Mouse (Mus musculus): Measurements from ENCODE around the gene Slc15a1. TPM values are rescaled to one million over a fixed set of nuclear protein-coding genes. Genes with fewer than 3 reads are reported as not detected.

Slc15a1 gene
- total RNA-seq, 2 experiments from 2014 or later, result not detected

DNA sequence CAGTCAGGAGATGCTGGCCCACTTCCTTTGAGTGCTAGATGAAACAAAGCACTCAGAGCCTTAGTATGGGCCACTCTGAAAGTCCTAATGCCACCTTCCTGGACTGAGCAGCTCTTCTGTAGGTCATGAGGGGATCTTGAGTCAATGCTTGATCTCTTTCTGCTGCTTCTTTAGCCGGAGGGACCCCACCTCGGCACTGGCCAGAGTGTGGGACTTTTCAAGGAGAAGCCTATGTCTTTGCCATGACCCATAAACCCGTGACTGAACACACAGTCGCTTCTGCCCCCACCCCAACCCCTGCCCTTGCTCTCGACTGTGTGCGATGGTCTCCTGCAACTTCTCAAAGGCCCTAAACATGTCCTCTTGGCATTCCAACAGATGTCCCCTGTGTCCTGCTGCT lies 52.8 kb downstream of the Slc15a1 start:
- DNase-seq (ENCODE audit: low spot score), result no peak

DNA sequence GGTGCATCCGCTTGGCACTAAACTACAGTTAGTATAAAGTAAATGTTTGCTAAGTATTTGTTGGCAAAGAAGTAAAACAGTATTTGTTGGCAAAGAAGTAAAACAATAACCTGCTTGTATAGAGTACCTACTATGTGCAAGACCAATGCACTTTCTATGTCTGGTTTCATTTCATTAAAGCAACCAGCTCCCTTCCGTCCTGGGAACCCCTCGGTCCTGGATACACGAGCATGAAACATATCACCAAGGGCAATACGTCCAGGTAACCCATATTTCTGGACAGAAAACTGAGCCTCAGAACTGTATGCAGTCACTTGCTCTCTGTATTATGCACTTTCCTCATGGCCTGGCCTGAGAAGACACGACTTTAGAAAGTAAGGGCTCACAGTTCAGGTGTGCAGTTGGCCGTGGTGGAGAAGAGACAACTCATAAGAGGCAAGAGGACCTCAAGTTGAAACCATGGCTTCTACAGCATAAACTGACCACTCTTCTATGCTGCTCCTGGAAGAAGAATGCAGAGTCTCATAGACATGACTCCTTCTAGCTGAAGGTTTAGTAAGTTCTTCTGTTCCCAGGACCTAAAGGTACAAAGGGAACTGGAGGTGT lies 53.5 kb downstream of the Slc15a1 start:
- no peak for DNase-seq (ENCODE audit: low spot score)

DNA sequence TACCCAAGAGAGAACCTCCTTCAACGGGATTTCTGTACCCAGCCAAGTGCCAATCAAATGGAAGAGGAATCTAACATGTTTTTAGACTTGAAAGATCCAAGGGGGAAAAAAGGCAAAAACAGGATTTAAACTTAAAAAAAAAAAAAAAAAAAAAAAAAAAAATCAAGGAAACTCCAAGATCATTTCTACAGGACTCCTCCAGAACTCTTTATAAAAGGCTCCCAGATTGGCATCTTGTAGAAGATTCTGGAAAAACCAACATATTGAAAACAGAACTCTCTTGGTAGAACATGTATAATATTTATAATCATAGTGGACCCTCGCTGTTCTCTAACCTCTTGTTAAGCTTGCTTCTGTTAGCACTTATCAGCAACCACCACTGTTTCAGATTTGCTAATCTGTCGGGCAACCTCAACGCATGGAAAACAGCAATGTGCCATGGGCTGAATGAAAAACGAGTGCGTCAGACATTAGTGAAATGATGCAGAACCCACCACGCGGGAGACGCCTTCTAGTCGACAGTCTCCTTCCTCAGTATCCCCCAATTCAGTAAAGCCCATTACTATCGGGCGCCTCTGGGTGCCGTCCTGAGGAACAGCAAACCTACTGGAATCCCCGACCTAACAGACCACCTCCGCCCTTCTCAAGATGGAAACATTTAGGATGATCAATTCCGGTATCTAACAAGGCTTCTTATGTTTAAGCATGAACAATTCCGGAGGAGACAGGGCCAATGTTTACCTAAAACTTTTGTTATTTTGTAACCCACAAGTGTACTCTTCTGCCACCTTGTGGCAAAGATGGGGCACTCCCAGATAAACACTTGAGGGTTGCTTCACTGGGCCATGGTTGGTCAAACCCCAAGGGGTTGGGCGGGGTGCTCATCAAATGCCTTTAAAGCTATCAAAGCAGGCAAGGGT lies 54.3 kb downstream of the Slc15a1 start:
- peak; percentile 72 for DNase-seq (ENCODE audit: low spot score)

DNA sequence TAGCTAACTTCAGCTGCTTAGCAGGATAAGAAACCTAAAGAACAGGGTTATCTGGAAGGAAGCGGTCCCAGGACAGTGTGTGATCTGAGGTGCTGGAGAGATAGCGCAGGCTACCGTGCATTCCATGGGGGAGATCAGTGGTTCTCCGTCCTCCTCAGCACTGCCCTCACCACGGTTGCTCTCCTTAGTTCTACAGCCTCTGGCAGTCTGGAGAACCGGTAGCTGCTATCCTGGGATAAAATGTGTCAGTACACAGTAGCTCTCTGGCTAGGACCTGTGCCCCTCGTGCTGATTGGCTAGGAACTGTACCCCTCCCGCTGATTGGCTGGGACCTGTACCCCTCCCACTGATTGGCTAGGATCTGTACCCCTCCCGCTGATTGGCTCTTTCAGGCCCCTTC lies 58.1 kb downstream of the Slc15a1 start:
- no peak for DNase-seq (ENCODE audit: low spot score)

DNA sequence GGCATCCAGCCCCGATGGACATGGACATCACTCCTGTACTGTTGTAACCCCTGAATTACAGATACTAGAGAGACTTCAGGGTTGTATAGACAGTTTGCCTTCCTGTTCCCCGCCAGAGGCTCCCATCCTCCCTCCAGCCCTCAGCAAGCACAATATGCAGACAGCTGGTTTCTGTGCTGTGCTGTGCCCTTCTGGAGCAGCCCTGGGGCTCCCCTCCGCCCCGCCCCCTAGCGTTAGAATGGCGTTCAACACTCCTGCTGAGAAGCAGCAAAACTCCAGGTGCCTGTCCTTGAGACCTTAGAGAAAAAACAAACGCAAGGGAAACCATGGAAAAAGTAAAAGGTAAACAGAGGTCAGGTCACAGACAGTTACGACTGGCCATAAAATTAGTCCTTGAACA lies 59.9 kb downstream of the Slc15a1 start:
- peak; percentile 44 for DNase-seq (ENCODE audit: low spot score)

DNA sequence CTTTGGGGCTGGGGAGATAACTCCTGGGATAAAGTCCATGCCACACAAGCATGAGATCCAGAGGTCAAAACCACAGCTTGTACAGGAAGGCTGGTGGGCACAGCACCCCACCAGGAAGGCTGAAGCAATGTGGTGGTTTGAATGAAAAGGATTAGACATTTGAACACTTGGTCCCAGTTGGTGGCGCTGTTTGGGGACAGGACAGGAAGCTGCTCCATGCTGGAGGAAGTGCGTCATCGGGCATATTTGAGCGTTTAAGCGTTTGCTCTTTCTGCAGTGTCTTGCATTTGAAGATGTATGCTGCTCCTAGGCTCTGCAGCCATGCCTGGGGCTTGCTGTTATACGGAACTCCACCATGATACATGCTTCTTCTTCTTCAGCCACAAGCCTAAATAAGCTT lies 64.2 kb downstream of the Slc15a1 start:
- DNase-seq (ENCODE audit: low spot score), result no peak

DNA sequence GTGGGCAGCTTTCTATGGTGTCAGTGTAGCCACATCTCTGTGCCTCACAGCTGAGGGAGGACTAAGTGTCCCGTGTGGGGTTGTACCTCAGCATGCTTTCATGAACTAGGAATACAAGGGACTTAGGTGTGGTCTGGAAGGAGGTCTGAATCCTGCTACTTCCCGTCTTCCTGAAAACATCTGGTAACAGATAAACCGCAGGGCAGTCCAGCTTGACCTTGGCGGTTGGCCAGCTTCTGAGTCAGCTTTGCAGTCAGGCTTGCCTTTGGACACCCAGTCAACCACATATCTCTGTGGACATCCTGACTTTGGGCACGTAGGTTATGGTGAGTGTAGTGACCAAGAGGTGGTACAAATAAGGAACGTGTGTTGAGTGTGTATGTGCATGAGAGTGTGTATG lies 68.0 kb downstream of the Slc15a1 start:
- DNase-seq (ENCODE audit: low spot score), result peak; percentile 68

DNA sequence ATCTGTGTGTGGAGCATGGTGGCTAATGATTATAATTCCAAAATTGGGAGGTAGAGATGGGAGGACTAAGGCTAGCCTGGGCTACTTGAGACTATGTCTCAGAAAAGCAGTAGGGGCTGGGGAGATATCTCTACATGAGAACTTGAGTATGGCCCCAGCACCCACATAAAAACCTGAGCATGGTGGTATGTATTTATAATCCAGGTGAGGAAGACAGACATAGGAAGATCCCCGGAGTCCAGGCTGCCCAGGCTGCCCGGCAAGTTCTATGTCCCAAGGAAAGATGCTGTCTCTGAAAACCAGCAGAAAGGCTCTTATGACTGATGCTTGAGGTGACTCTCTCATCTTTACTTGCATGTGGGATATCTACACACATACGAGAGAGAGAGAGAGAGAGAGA lies 68.6 kb downstream of the Slc15a1 start:
- DNase-seq (ENCODE audit: low spot score), result no peak

DNA sequence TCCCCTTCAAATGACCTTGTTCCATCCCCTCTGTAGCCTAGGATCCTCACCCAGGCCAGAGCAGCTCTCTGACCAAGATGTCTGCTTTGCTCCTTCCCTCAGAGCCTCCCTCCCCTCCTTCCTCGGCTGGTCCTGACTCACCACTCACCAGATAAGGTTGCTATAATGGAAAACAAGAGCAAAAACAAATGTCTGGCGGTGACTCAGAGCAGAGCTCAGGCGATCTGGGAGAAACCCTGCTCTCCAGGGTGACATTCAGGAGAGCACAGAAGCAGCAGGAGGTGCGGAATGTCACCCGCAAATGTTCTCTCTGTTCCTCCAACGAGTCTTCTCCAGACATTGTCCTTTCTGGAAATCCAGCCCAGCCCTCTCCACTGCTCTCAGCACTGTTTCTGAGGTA lies 69.3 kb downstream of the Slc15a1 start:
- DNase-seq (ENCODE audit: low spot score), result peak; percentile 23

DNA sequence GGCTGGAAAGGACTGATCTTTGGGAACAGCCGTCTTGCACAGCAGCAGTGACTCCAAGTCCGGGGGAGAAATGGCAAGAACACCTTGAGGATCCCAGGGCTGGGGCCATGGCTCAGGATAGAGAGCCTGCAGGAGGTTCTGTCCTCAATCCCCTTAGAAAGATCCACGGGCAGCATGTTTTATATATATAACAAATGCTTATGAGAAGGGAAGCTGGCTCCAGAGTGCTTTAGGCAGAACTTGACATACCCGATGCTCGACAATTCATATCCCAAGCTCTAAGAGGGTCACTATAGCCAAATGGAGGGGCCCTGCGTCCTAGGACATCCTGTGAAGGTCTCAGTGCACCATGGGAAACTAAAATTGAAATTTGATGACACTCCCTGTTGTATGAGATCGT lies 73.8 kb downstream of the Slc15a1 start:
- DNase-seq (ENCODE audit: low spot score), result no peak

DNA sequence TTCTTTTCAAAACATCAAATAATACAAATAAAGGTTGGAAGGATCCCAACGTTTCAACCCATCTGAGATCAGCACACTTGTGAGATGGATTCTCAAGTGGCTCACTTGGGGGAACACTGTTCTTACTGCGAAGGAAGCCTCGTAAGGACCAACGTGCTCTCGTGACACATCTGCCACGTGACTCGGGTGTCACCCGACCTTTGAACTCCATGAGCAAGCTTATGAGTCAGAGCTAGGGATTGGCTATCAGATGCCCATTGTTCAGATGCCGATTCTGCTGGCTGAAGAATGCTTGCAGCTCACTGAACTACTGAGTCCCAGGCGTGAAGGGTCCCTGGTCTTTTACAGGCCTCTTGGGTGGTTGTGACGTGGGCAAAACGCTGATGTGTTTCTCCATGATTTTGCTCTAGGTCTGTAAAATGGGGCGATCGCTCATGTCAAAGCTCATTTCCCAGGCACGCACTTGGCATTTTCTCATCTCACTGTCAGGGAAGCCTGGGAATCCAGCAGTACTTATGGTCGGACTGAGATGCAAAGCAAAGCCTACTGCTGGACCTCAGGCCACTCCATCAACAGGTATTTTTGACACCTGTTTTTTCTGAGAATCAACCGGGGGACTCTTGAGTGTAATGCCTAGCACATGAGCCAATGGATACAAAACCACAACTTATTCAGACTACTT lies 75.1 kb downstream of the Slc15a1 start:
- no peak for DNase-seq (ENCODE audit: low spot score)

DNA sequence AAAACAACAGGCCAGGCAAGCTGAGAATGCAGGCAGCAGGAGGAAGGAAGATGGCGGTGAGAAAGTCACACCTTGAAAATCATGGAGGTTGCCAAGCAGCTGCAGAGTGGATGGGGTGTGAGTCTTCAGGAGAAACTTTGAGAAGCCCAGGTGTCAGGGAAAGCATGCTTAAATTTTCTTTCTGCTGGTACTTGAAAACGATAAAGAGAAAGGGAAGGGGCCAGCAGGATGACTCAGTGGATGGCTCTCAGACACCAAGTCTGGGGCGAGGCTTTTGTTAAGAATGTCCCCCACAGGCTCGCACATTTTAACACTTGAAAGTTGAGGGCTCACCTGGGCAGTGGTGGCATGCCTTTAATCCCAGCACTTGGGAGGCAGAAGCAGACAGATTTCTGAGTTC lies 76.9 kb downstream of the Slc15a1 start:
- no peak for DNase-seq (ENCODE audit: low spot score)

DNA sequence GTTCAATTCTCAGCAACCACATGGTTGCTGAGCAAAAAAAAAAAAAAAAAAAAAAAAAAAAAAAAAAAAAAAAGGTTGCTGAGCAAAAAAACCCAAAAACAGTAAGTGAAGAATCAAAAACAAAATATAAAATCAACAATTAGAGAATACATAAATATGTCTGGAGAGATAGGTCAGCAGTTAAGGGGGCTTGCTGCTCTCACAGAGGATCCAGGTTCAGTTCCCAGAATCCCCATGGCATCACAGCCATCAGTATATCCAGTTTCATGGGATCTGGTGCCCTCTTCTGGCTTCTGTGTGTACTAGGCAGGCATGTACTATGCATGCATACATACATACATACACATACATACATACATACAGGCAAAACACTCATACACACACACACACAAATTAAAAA lies 78.3 kb downstream of the Slc15a1 start:
- no peak for DNase-seq (ENCODE audit: low spot score)

DNA sequence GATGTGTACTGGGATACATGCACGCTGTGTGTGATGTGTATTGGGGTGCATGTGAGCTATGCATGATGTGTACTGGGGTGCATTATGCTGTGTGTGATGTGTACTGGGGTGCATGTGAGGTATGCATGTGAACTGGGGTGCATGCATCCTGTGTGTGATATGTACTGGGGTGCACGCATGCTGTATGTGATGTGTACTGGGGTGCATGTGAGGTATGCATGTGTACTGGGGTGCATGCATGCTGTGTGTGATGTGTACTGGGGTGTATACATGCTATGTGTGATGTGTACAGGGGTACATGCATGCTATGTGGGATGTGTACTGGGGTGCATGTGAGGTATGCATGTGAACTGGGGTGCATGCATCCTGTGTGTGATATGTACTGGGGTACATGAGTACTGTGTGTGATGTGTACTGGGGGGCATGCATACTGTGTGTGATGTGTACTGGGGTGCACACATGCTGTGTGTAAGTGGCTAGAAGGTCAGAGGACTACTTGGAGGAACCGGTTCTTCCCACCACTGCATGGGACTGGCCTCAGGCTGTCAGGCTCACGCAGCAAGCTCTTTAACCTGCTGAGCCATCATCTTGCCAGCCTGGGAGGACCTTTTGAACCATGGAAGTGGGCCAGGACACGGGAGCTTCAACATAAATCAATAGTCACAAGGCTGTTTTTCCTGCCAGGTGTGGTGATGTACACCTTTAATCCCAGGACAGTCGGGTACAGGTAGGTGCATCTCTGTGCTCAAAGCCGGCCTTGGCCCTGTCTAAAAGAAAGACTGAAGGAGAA lies 79.9 kb downstream of the Slc15a1 start:
- no peak for DNase-seq (ENCODE audit: low spot score)

DNA sequence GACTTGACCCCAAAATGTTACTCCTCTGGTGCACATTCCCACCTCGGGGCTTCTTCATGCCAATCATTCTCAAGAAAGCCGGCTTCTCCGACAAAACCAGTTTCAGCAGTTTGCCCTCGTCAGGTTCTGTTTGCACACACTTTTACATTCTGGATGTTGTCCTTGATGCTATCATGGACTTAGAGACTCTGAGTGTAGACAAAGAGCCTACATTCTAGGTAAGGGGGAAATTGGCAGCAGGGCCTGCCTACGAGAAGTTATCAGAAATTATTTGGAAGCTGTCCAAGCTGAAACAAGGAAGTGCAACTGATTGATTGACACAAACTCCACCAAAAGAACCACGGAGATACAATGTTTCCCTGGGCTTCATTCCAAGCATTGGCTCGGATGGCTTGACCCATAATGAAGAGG lies 81.7 kb downstream of the Slc15a1 start:
- no peak for DNase-seq (ENCODE audit: low spot score)

DNA sequence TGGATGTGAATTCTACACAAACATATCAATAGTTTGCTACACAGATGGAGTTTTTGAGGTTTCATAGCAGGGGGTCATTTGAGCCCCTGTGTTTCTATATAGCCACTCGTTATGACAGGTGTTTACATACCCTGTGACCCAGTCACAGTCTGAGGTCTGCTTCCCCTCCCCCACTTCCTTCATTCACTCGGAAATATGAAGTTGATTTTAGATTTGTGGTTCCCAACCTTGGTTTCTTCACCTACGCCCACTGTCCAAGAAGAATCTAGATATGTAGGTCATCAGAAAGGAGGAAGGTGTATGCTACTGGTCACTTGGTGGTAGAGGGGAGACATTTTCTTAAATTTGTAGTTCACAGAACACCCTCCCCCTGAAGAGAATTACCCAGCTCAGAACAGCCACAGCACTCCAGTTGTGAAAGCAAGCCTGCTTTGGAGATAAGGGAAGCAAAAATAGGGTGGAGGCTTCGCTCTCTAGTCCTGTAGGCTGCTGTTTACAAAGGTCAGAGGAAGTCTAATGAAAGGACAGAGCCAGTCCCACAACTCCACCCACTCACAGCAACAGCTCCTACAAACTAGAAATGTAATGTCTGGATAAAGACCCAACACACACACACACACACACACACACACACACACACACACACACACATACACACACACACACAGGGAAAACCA lies 82.2 kb downstream of the Slc15a1 start:
- peak; percentile 15 for DNase-seq (ENCODE audit: low spot score)

DNA sequence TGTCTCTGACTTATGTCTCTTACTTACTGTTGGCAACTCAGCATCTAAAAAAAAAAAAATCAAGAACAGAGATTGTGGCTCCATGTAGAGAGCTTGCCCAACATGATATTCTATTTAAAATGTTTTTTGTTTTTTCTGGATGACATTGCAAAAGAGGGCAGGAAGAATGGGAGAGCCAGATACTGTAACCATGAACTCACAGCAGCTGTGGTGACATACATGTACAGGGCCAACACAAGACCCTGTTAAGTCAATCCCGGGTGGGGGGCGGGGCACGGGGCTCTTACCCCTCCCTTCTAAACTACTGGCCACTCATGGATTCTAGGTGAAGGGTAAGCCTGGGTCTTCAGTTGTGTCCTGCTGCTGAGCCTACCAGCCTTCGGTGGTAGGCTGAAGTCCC lies 83.1 kb downstream of the Slc15a1 start:
- DNase-seq (ENCODE audit: low spot score), result no peak

DNA sequence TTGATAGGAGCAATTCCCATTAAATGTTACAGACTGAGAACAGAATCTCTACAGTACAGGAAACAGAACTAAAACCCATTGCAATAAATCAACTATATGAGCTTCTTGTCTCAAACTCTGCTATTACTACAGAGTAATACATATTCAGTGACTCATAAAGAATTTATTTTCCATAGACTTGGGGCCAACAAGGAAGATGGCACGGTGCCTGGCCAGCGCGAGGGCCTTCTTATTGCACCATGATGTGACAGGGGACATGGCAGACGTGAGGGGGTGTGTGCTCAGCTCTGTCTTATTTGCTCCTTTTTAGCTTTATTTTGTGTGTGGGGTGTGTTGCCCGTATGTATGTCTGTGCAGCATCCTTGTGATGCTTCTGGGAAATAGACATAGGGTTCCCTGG lies 87.5 kb downstream of the Slc15a1 start:
- DNase-seq (ENCODE audit: low spot score), result peak; percentile 10

DNA sequence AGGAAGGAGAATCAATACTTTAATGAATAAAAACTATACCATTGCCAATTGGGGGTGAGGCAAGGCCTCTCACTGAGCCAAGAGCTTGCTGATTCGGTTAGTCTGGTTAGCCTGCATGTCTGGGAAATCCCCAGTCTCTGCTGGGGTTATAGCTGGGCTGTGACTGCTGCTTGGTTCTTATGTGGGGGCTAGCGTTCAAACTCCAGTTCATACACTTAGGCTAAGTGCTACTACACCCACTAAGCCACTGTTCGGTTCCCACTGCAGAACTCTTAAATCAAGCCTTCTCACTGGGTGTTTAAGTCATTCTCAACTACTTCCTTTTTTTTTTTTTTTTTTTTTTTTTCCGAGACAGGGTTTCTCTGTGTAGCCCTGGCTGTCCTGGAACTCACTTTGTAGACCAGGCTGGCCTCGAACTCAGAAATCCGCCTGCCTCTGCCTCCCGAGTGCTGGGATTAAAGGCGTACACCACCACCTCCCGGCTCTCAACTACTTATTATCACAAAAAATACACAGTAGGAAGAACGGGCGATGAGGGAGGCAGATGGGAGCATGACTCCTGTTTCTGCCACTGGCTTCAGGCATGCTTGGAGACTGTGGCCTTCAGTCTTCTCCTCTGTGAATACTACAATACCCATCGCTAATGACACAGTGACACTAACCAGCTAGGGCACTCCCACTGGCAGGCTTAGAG lies 88.3 kb downstream of the Slc15a1 start:
- DNase-seq (ENCODE audit: low spot score), result no peak

DNA sequence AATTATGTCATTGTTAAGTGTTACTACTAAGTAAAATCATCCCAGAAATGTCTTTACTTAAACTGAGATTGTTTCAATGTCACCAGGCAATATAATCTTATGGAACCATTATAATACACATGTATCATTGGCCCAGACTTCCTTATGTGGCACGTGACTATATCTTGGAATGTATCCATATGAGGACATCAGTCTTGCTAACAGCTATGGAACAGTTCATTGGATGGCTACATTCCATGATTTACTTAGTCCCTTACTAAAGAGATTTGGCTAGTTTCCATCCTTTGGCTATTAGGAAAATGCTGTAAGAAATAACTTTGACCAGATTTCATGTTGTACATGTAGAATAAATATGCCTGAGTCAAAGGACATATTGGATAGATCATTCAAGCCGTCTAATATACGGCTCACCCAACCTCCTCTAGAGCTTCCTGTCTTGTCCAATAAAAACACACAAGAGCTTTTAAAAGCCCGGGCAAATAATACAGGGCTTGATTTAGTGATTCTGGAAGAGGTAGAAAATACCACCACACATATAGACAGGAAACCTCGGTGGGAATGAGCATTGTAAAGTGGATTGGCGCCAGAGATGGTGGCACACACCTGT lies 90.3 kb downstream of the Slc15a1 start:
- no peak for DNase-seq (ENCODE audit: low spot score)

Measured in gastrocnemius, adult 18-20 months (tissue).